31 mouse cellular contexts compared by ENCODE assay signal in genomic region chr17:51246038-51246437, GRCm38 (mm10).
DNase-seq lines count a peak whose midpoint lies in the region; ATAC-seq and TF ChIP-seq lines count a peak whose summit lies in the region.
"Had no signal": no experiment of that assay in that cellular context is flagged by ENCODE, and none has a peak within 500 bp of the region (broad histone marks: within the 10 kb centered on the region; RNA-seq: fewer than 3 reads in every experiment).

No protein-coding gene starts in this region.

- no peaks in the 10 kb centered on the region for H3K9me3 ChIP-seq in midbrain, postnatal 0 days (ENCODE audit: low read length)
- H3K9me3 ChIP-seq in midbrain, embryonic 10.5 days (replicated peaks): no peaks in the 10 kb centered on the region
- H3K9me3 ChIP-seq in heart, embryonic 11.5 days (replicated peaks; ENCODE audit: control insufficient read depth, low read length): no peaks in the 10 kb centered on the region
- H3K9me3 ChIP-seq: G1E; hindbrain, embryonic 10.5 days; hindbrain, embryonic 15.5 days; neural tube, embryonic 15.5 days had no signal

- H3K4me1 ChIP-seq in midbrain, postnatal 0 days (ENCODE audit: insufficient read depth, low read length): no peaks in the 10 kb centered on the region
- H3K4me1 ChIP-seq in midbrain, embryonic 10.5 days: no peaks in the 10 kb centered on the region
- H3K4me1 ChIP-seq in heart, embryonic 11.5 days (ENCODE audit: control insufficient read depth, insufficient read depth, low read length): no peaks in the 10 kb centered on the region
- H3K4me1 ChIP-seq: hindbrain, embryonic 10.5 days; hindbrain, embryonic 15.5 days; neural tube, embryonic 15.5 days had no signal

- no peak overlapping the region for H3K9ac ChIP-seq in midbrain, postnatal 0 days (replicated peaks; ENCODE audit: low read length, poor library complexity, severe bottlenecking)
- H3K9ac ChIP-seq in heart, embryonic 11.5 days (ENCODE audit: low read depth, low read length): no peak overlapping the region
- H3K9ac ChIP-seq: hindbrain, embryonic 15.5 days; liver, embryonic 14.5 days; neural tube, embryonic 15.5 days had no signal

- no peaks in the 10 kb centered on the region for H3K27me3 ChIP-seq in midbrain, postnatal 0 days (ENCODE audit: insufficient read depth, low read length)
- H3K27me3 ChIP-seq in midbrain, embryonic 10.5 days (ENCODE audit: low read depth, poor library complexity, severe bottlenecking): no peaks in the 10 kb centered on the region
- no peaks in the 10 kb centered on the region for H3K27me3 ChIP-seq in heart, embryonic 11.5 days (ENCODE audit: control insufficient read depth, insufficient read depth, low read length)
- H3K27me3 ChIP-seq: hindbrain, embryonic 15.5 days; neural tube, embryonic 15.5 days had no signal

- TF ChIP-seq CTCF in midbrain, postnatal 0 days (IDR thresholded peaks at IDR 0.05): no peak

- no peak overlapping the region for H3K4me2 ChIP-seq in midbrain, postnatal 0 days (ENCODE audit: low read depth, low read length, poor library complexity, severe bottlenecking)
- no peak overlapping the region for H3K4me2 ChIP-seq in heart, embryonic 11.5 days
- H3K4me2 ChIP-seq: hindbrain, embryonic 15.5 days; neural tube, embryonic 15.5 days had no signal

- no peak overlapping the region for H3K27ac ChIP-seq in midbrain, postnatal 0 days (ENCODE audit: low read depth, low read length)
- no peak overlapping the region for H3K27ac ChIP-seq in midbrain, embryonic 10.5 days (replicated peaks)
- no peak overlapping the region for H3K27ac ChIP-seq in heart, embryonic 11.5 days (ENCODE audit: low read depth, low read length)
- H3K27ac ChIP-seq: hindbrain, embryonic 10.5 days; hindbrain, embryonic 15.5 days; liver, embryonic 14.5 days; macrophage; neural tube, embryonic 15.5 days; stomach, postnatal 0 days had no signal

- DNase-seq in cerebellum, postnatal 10 days: peak; percentile 16 to 24
- DNase-seq in cerebellum, postnatal 4 days (ENCODE audit: low spot score in 2 of 2): no peak
- DNase-seq in midbrain, postnatal 0 days (ENCODE audit: low spot score): peak; percentile 16
- DNase-seq in midbrain, embryonic 10.5 days (ENCODE audit: low spot score): no peak
- peak; percentile 26 for DNase-seq in layer of hippocampus, adult 9-11 months
- DNase-seq in T-cell, adult 2 months (ENCODE audit: low spot score): no peak
- DNase-seq in right cerebral cortex, postnatal 36 days (ENCODE audit: low spot score in 2 of 2): no peak
- DNase-seq: adrenal gland, postnatal 10 days; cerebellum, adult 11-12 months; cerebellum, adult 9-11 months; heart, postnatal 14 days; kidney, adult 18-20 months; kidney, postnatal 4 days; liver; lung, adult 2 months; lung, postnatal 10 days; midbrain, embryonic 14.5 days; retina, postnatal 1 day; right cerebral cortex, postnatal 14 days; thymus, adult 18-20 months; thymus, postnatal 36 days had no signal

- no peak for ATAC-seq in midbrain, postnatal 0 days (ENCODE audit: low FRiP score)
- ATAC-seq in heart, embryonic 11.5 days (replicated peaks; ENCODE audit: insufficient number of reproducible peaks, low FRiP score, low TSS enrichment): no peak
- ATAC-seq: inflammation-experienced regulatory T-cells, adult 6 months had no signal

- no peak overlapping the region for H3K4me3 ChIP-seq in midbrain, postnatal 0 days (ENCODE audit: low read depth, low read length)
- no peak overlapping the region for H3K4me3 ChIP-seq in midbrain, embryonic 10.5 days
- no peak overlapping the region for H3K4me3 ChIP-seq in heart, embryonic 11.5 days (ENCODE audit: low read depth, low read length)
- H3K4me3 ChIP-seq: erythroblast, embryonic 14.5 days; hindbrain, embryonic 10.5 days; hindbrain, embryonic 15.5 days; neural tube, embryonic 15.5 days had no signal

- 86% methylated on average over 3 of the region's 3 CpGs for WGBS in midbrain, postnatal 0 days
- 89% methylated on average over 3 of the region's 3 CpGs for WGBS in midbrain, embryonic 10.5 days
- 89% methylated on average over 3 of the region's 3 CpGs for WGBS in heart, embryonic 11.5 days (ENCODE audit: insufficient replicate concordance)

- no peaks in the 10 kb centered on the region for H3K36me3 ChIP-seq in midbrain, postnatal 0 days (ENCODE audit: insufficient read depth, low read length)
- no peaks in the 10 kb centered on the region for H3K36me3 ChIP-seq in midbrain, embryonic 10.5 days
- H3K36me3 ChIP-seq in heart, embryonic 11.5 days (ENCODE audit: control insufficient read depth, insufficient read depth, low read length): no peaks in the 10 kb centered on the region
- H3K36me3 ChIP-seq: G1E; hindbrain, embryonic 10.5 days; hindbrain, embryonic 15.5 days; neural tube, embryonic 15.5 days had no signal

Comparison
In these comparisons a context has a peak if more than half of its experiments do, and no peak if none do; other contexts are left out.
1. DNase-seq: peak in cerebellum, postnatal 10 days (2 of 2), midbrain, postnatal 0 days (single experiment) and layer of hippocampus, adult 9-11 months (single experiment); none in cerebellum, postnatal 4 days (0 of 2), midbrain, embryonic 10.5 days (single experiment), T-cell, adult 2 months (single experiment) and right cerebral cortex, postnatal 36 days (0 of 2).